Comparison of ENCODE assay signal across 23 mouse cellular contexts in the genomic region with DNA sequence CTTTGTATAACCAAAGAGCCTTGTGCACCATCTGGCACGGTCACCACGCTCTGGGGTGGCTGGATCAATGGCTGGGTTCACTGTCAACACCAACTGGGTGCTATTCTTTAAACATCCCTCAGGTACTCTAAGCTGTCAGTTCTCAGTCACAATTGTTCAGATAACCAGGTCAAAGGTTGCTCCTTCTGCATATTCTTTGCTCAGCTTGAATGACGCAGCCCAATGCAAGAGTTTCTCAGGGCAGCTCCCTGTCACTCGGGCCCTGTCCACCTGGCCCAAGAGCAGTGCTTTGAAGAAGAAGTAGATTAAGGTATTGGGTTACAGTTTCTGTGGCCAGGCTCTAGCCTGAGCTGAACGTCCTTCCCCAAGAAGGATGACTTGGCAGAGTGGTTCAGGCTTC. TPM values are rescaled to one million over a fixed set of nuclear protein-coding genes. Genes with fewer than 3 reads are reported as not detected.
"Had no signal": no experiment of that assay in that cellular context is flagged by ENCODE, and none has a peak within 500 bp of the region (broad histone marks: within the 10 kb centered on the region; RNA-seq: fewer than 3 reads in every experiment).

No protein-coding gene starts in this region.

- DNase-seq: lung, adult 18-20 months; lung, embryonic 14.5 days; lung, postnatal 10 days; lung, postnatal 4 days; midbrain, embryonic 14.5 days; retina, postnatal 1 day; right cerebral cortex, adult 18-20 months; right cerebral cortex, postnatal 25 days; right cerebral cortex, postnatal 4 days; thymus, adult 2 months; thymus, postnatal 25 days; thymus, postnatal 4 days had no signal

- H3K4me2 ChIP-seq: lung, embryonic 14.5 days; midbrain, embryonic 12.5 days; neural tube, embryonic 13.5 days; neural tube, embryonic 15.5 days; stomach, embryonic 15.5 days had no signal

- H3K27ac ChIP-seq: midbrain, embryonic 10.5 days; midbrain, embryonic 12.5 days; neural tube, embryonic 13.5 days; neural tube, embryonic 15.5 days; stomach, embryonic 15.5 days; stomach, postnatal 0 days had no signal

- H3K9ac ChIP-seq: lung, embryonic 14.5 days; midbrain, embryonic 12.5 days; neural tube, embryonic 13.5 days; neural tube, embryonic 15.5 days; stomach, embryonic 15.5 days had no signal

- H3K27me3 ChIP-seq: midbrain, embryonic 12.5 days; neural tube, embryonic 15.5 days; stomach, embryonic 15.5 days had no signal

- H3K9me3 ChIP-seq: midbrain, embryonic 10.5 days; midbrain, embryonic 12.5 days; neural tube, embryonic 13.5 days; neural tube, embryonic 15.5 days; stomach, embryonic 15.5 days had no signal

- ATAC-seq: midbrain, embryonic 16.5 days had no signal

- H3K36me3 ChIP-seq: midbrain, embryonic 10.5 days; midbrain, embryonic 12.5 days; neural tube, embryonic 13.5 days; neural tube, embryonic 15.5 days; stomach, embryonic 15.5 days had no signal

- H3K4me3 ChIP-seq: midbrain, embryonic 10.5 days; midbrain, embryonic 12.5 days; myocyte; neural tube, embryonic 13.5 days; neural tube, embryonic 15.5 days; stomach, embryonic 15.5 days had no signal

RNA-seq across cellular contexts. Expression of gene Nog, which starts 12.2 kb away (rescaled TPM):
- total RNA-seq: megakaryocyte, adult 5-6 weeks; megakaryocyte-erythroid progenitor cell, adult 5-6 weeks had no signal
- polyA plus RNA-seq: testis, adult 2 months had no signal
